Mouse (Mus musculus) ES-E14 (cell line): ENCODE measurements around the gene Aaas.

Experiments
- CHD2 ChIP-seq: IDR thresholded peaks from 2 replicates; pipeline ENCODE4 v1.6.1; 2014; ENCODE audit warnings: mild to moderate bottlenecking, low read depth, low read length, inconsistent platforms
- HCFC1 ChIP-seq: IDR thresholded peaks from 2 replicates; pipeline ENCODE4 v1.6.1; 2012; ENCODE audit warnings: low read length, inconsistent platforms, borderline replicate concordance; ENCODE audit not compliant: insufficient read depth
- ZC3H11A ChIP-seq: IDR thresholded peaks from 2 replicates; pipeline ENCODE4 v1.6.1; 2012; ENCODE audit warnings: low read depth, mild to moderate bottlenecking, inconsistent platforms, low read length, borderline replicate concordance
- ZNF384 ChIP-seq: IDR thresholded peaks from 2 replicates; pipeline ENCODE4 v1.6.1; 2012; ENCODE audit warnings: low read depth, low read length, inconsistent platforms

DNA sequence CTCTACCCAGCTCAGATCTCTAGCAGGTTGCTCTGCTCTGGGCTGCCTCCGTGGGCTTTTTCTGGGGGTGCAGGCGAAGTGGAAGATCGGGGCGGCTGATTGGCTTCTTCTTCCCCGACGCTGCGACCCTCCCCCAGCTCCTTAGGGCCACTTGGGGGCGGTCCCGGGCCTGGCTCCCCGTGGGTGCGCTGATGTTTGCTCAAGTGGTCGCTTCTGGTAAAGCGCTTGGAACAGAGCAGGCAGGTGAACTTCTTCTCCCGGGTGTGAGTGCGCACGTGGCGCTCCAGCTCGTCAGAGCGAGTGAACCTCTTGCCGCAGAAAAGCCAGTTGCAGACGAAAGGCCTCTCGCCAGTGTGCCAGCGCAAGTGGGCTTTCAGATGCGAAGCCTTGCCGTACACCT lies 7.6 kb upstream of the Aaas start:
- TF ChIP-seq CHD2, result no peak
- TF ChIP-seq ZC3H11A, result no peak
- TF ChIP-seq HCFC1, result no peak
- no peak for TF ChIP-seq ZNF384
